Mouse (Mus musculus): ENCODE data around the gene Pxdc1. TPM values are rescaled to one million over a fixed set of nuclear protein-coding genes. Genes with fewer than 3 reads are reported as not detected.

Pxdc1 gene
- polyA plus RNA-seq, 1 experiment from 2014 or later: 4.9 TPM

GRCm38 (mm10) chr13:34624414-34624813, 28.9 kb downstream of the Pxdc1 start:
- Histone ChIP-seq H3K4me1 (ENCODE audit: insufficient read depth) (no peaks in the 10 kb centered on the region), H3K27ac (ENCODE audit: low read depth) (no peak overlapping the region), H3K9ac (no peak overlapping the region), H3K9me3 (ENCODE audit: low read depth, low read length) (no peaks in the 10 kb centered on the region), H3K36me3 (ENCODE audit: insufficient read depth) (0 out of 2 replicates have a peak, but pooled peaks cover under 1% of the 10 kb centered on the region), H3K27me3 (ENCODE audit: insufficient read depth, low read length) (no peaks in the 10 kb centered on the region), H3K4me2 (no peak overlapping the region), H3K4me3 (ENCODE audit: low read depth, low read length) (no peak overlapping the region)
- ATAC-seq (ENCODE audit: insufficient read depth): no peak
- no peak for DNase-seq
- no peak for TF ChIP-seq CTCF (IDR thresholded peaks at IDR 0.05; ENCODE audit: low read depth)
- WGBS: 83% methylated on average over 2 of the region's 2 CpGs

DNA sequence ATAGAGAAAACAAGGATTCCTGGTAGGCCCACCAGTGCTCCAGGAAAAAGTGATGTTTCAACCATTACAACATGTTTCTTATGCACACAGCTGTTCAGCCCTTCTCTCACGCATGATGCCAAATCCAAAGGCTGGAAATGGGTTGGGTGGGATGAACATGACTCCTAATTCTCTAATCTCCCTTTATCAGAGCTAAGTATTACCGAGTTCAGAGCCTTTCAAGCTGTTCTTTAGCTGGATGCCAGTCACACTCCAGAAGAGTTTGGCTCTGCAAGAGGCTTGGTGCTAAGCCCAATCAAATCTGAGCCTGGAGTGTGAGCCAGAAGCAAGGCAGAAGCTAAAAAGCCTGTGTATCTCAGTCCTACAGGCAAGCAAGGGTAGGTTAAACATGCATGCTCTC, 40.9 kb downstream of the Pxdc1 start:
- no peak for DNase-seq
- Histone ChIP-seq H3K27ac (ENCODE audit: low read depth) (no peak overlapping the region), H3K9me3 (ENCODE audit: low read depth, low read length) (no peaks in the 10 kb centered on the region), H3K4me1 (ENCODE audit: insufficient read depth) (no peaks in the 10 kb centered on the region), H3K36me3 (ENCODE audit: insufficient read depth) (no peaks in the 10 kb centered on the region), H3K4me3 (ENCODE audit: low read depth, low read length) (no peak overlapping the region), H3K9ac (no peak overlapping the region), H3K27me3 (ENCODE audit: insufficient read depth, low read length) (no peaks in the 10 kb centered on the region), H3K4me2 (no peak overlapping the region)
- WGBS: 65% methylated on average over 2 of the region's 2 CpGs
- no peak for TF ChIP-seq CTCF (IDR thresholded peaks at IDR 0.05; ENCODE audit: low read depth)
- ATAC-seq (ENCODE audit: insufficient read depth): no peak

DNA sequence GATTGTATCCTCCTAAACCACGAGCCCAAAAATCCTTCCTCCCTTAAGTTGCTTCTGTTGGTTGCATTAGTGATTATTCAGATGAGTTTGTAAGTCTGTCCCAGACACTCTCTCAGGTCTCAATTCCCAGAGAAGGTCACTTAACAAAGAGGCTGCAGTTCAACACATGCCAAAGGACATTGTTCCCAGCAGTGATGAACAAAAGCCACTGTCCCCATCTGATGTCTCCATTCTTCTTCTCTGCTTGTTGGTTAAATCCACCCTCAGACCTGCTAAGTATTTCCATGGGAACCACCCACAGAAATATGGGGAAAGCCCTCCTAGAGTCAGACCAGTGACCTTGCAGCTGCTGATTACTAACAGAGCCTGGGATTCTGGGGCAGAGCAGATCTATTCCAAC, 43.6 kb downstream of the Pxdc1 start:
- no peaks in the 10 kb centered on the region for H3K36me3 ChIP-seq (ENCODE audit: insufficient read depth)
- no peak overlapping the region for H3K27ac ChIP-seq (ENCODE audit: low read depth)
- no peak overlapping the region for H3K9ac ChIP-seq
- no peaks in the 10 kb centered on the region for H3K4me1 ChIP-seq (ENCODE audit: insufficient read depth)
- TF ChIP-seq CTCF (IDR thresholded peaks at IDR 0.05; ENCODE audit: low read depth): no peak
- no peak for ATAC-seq (ENCODE audit: insufficient read depth)
- H3K9me3 ChIP-seq (ENCODE audit: low read depth, low read length): no peaks in the 10 kb centered on the region
- H3K4me2 ChIP-seq: no peak overlapping the region
- DNase-seq: no peak
- H3K4me3 ChIP-seq (ENCODE audit: low read depth, low read length): no peak overlapping the region
- WGBS: 65% methylated on average over 1 of the region's 1 CpGs
- H3K27me3 ChIP-seq (ENCODE audit: insufficient read depth, low read length): no peaks in the 10 kb centered on the region

DNA sequence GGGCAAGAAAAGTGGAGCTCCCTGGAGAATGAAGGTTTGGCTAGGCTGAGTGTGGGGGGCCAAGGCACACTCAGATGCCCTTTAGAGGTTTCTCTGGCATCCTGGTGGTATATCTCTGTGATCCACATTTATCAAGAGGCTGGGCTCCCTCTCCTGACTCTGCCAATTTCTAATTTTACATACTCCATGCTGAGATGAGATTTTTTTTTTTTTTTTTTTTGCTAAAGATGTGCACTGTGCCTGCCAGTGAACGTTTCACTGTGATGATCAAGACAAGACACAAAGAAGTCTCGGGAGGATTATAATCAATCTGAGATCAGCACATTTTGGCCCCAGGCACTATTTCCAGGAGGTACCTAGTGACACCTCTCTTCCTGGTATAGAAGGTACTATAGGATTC, 46.2 kb downstream of the Pxdc1 start:
- Histone ChIP-seq H3K36me3 (ENCODE audit: insufficient read depth) (no peaks in the 10 kb centered on the region), H3K4me2 (no peak overlapping the region), H3K27me3 (ENCODE audit: insufficient read depth, low read length) (no peaks in the 10 kb centered on the region), H3K9ac (no peak overlapping the region), H3K9me3 (ENCODE audit: low read depth, low read length) (no peaks in the 10 kb centered on the region), H3K27ac (ENCODE audit: low read depth) (no peak overlapping the region), H3K4me3 (ENCODE audit: low read depth, low read length) (no peak overlapping the region), H3K4me1 (ENCODE audit: insufficient read depth) (no peaks in the 10 kb centered on the region)
- no peak for TF ChIP-seq CTCF (IDR thresholded peaks at IDR 0.05; ENCODE audit: low read depth)
- WGBS: 75% methylated on average over 2 of the region's 2 CpGs
- ATAC-seq (ENCODE audit: insufficient read depth) (no peak), DNase-seq (no peak)

DNA sequence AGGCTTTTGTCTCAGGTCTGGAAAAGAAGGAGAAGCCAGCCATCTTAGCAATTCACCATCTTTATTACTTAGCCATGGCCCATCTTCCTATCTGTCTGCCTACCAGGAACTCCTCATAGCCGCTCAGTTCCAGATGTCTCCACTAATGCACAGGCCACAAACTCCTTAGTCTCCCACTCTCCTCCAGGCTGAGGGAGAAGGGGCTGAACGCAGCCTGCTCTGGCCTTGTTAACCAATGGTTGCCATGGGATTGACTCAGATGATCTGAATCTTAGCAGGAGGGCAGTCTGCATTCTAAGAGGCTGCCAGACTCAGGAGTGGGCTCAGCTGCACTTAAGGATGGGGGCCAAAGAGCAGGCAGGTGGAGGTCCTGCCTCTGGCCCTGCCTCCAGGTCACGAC, 47.4 kb downstream of the Pxdc1 start:
- ATAC-seq (ENCODE audit: insufficient read depth): no peak

GRCm38 (mm10) chr13:34605206-34605605, 48.1 kb downstream of the Pxdc1 start:
- TF ChIP-seq CTCF (IDR thresholded peaks at IDR 0.05; ENCODE audit: low read depth): peak; percentile 42
- Histone ChIP-seq H3K9ac (no peak overlapping the region), H3K27me3 (ENCODE audit: insufficient read depth, low read length) (no peaks in the 10 kb centered on the region), H3K9me3 (ENCODE audit: low read depth, low read length) (no peaks in the 10 kb centered on the region), H3K4me2 (no peak overlapping the region), H3K36me3 (ENCODE audit: insufficient read depth) (no peaks in the 10 kb centered on the region), H3K4me1 (ENCODE audit: insufficient read depth) (no peaks in the 10 kb centered on the region), H3K4me3 (ENCODE audit: low read depth, low read length) (no peak overlapping the region), H3K27ac (ENCODE audit: low read depth) (no peak overlapping the region)
- ATAC-seq (ENCODE audit: insufficient read depth): no peak
- 70% methylated on average over 5 of the region's 5 CpGs for WGBS
- peak; percentile 38 for DNase-seq

More for the DNA sequence above, 47.4 kb downstream of the Pxdc1 start:
- Histone ChIP-seq H3K4me1 (ENCODE audit: insufficient read depth) (no peaks in the 10 kb centered on the region), H3K4me3 (ENCODE audit: low read depth, low read length) (no peak overlapping the region), H3K9me3 (ENCODE audit: low read depth, low read length) (no peaks in the 10 kb centered on the region), H3K27ac (ENCODE audit: low read depth) (no peak overlapping the region), H3K9ac (no peak overlapping the region), H3K36me3 (ENCODE audit: insufficient read depth) (no peaks in the 10 kb centered on the region), H3K4me2 (no peak overlapping the region), H3K27me3 (ENCODE audit: insufficient read depth, low read length) (no peaks in the 10 kb centered on the region)
- no peak for DNase-seq
- 69% methylated on average over 3 of the region's 3 CpGs for WGBS
- TF ChIP-seq CTCF (IDR thresholded peaks at IDR 0.05; ENCODE audit: low read depth): no peak

DNA sequence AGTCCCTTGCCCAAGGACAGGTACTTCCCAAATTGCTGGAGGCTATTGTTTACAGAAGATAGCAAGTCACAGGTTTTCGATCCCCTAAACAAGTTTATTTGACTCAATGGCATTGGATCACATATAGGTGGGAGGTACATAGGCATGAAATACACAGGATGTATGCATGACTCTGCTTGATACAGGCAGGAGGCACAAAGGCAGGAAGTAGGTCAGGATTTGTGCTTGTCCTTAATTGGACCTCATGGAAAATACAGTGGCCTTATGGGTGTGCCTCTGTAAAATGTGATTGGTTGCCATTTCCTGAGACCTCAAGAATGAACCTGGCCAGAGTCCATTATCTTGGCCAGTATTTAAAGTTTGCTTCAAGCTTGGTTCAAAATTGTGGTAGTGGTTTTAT, 48.9 kb downstream of the Pxdc1 start:
- peak; percentile 22 for DNase-seq
- Histone ChIP-seq H3K27me3 (ENCODE audit: insufficient read depth, low read length) (no peaks in the 10 kb centered on the region), H3K9ac (no peak overlapping the region), H3K4me2 (no peak overlapping the region), H3K9me3 (ENCODE audit: low read depth, low read length) (no peaks in the 10 kb centered on the region), H3K27ac (ENCODE audit: low read depth) (no peak overlapping the region), H3K4me1 (ENCODE audit: insufficient read depth) (no peaks in the 10 kb centered on the region), H3K36me3 (ENCODE audit: insufficient read depth) (no peaks in the 10 kb centered on the region), H3K4me3 (ENCODE audit: low read depth, low read length) (no peak overlapping the region)
- WGBS: 87% methylated on average over 1 of the region's 1 CpGs
- no peak for TF ChIP-seq CTCF (IDR thresholded peaks at IDR 0.05; ENCODE audit: low read depth)
- ATAC-seq (ENCODE audit: insufficient read depth): no peak

- no peaks in the 10 kb centered on the region for H3K9me3 ChIP-seq (ENCODE audit: low read depth, low read length)
- no peak overlapping the region for H3K27ac ChIP-seq (ENCODE audit: low read depth)
- DNase-seq: peak; percentile 15
- H3K36me3 ChIP-seq (ENCODE audit: insufficient read depth): no peaks in the 10 kb centered on the region
- H3K9ac ChIP-seq: no peak overlapping the region
- H3K27me3 ChIP-seq (ENCODE audit: insufficient read depth, low read length): no peaks in the 10 kb centered on the region
- no peak overlapping the region for H3K4me3 ChIP-seq (ENCODE audit: low read depth, low read length)
- no peak for TF ChIP-seq CTCF (IDR thresholded peaks at IDR 0.05; ENCODE audit: low read depth)
- no peaks in the 10 kb centered on the region for H3K4me1 ChIP-seq (ENCODE audit: insufficient read depth)
- no peak overlapping the region for H3K4me2 ChIP-seq
- 16% methylated on average over 2 of the region's 2 CpGs for WGBS
- peak; percentile 54; the same call in 1 of the 2 replicates for ATAC-seq (ENCODE audit: insufficient read depth)
Measured at GRCm38 (mm10) chr13:34602757-34603156, 50.5 kb downstream of the Pxdc1 start.

All from lung, embryonic 14.5 days (tissue).